Mouse (Mus musculus) adrenal gland, postnatal 4 days (tissue): ENCODE measurements around the gene Rplp2. TPM values are rescaled to one million over a fixed set of nuclear protein-coding genes. Genes with fewer than 3 reads are reported as not detected.
"Not testable (repeated sequence)": the region's sequence is repeated elsewhere in the genome, so short reads cannot be mapped to it uniquely, and the experiment has no call there.

Source experiments
- DNase-seq, 2 experiments: peaks; one replicate each; pipeline ENCODE4 v3.0.0; 2021 to 2022; ENCODE audit warnings: low spot score in 2 of 2, mixed read lengths in 2 of 2
- long read RNA-seq, 2 experiments: library from polyadenylated mRNA; stranded (forward); transcript quantifications; one replicate each; pipeline ENCODE4 v2.0.0; 2021
- total RNA-seq, 2 experiments: library from RNA; stranded (reverse); gene quantifications; 2 replicates each; pipeline ENCODE4 v1.2.3; 2021

The Rplp2 gene
- total RNA-seq, result 1,000 to 10,000 TPM; 1,329 to 1,362 TPM
- long read RNA-seq, experiment 1, transcript Rplp2-202 (4 exons, 449 nt), result minor isoform, 12 of 307 reads
- long read RNA-seq, experiment 1, transcript Rplp2-201 (5 exons, 964 nt), result major isoform, 269 of 307 reads
- long read RNA-seq, experiment 1, partial matches to known transcripts, result 3 of 307 reads
- long read RNA-seq, experiment 1, other reads (novel, unspliced or antisense), result 18 of 307 reads
- long read RNA-seq, experiment 2, transcript Rplp2-204 (2 exons, 399 nt), result minor isoform, 8 of 328 reads
- long read RNA-seq, experiment 2, transcript Rplp2-201 (5 exons, 964 nt), result major isoform, 288 of 328 reads
- long read RNA-seq, experiment 2, transcript Rplp2-202 (4 exons, 449 nt), result minor isoform, 6 of 328 reads
- long read RNA-seq, experiment 2, partial matches to known transcripts, result 8 of 328 reads
- long read RNA-seq, experiment 2, other reads (novel, unspliced or antisense), result 17 of 328 reads

GRCm38 (mm10) chr7:141447110-141447991, at the start of gene Rplp2:
TSS of gene Rplp2 (plus strand) at chr7:141447370.
- DNase-seq, result peak; percentile 89

DNA sequence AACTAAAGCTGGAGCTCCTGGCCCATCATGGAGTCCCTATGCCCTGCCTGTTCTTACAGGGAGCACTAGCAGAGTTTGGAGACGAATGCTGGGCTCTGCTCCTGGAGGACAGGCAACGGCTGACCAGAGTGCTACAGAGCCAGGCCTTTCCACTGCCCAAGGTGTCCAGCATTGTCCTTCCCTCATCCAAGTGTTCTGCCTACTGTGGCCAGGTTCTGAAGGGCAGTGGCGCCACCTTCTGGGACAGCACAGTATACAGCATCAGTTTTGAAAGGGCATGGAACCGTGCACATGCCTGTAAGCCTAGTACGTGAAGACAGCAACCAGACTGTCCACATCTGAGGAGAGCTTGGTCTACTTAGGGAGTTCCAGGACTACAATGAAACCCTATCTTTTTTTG, 43.9 kb upstream of the Rplp2 start:
- peak in 1 of 2 experiments; percentile 49 for DNase-seq

DNA sequence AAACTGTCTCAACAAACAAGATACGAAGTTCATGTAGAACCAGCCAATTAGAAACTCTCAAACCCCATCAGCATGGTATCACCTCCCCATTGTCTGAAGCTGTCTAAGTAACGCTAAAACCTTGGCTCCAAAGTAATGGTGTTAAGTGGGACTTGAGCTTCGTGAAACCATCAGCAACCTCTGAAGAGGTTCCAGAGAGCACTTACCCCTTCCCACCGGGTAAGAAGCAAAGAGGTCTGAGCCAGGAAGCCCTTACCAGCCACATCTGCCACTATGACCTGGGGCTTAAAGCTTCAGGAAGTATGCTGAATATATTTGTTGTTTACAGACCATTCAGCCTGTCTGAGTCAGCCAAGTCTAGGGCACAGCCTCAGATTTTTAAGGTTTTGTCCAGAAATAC, 41.7 kb upstream of the Rplp2 start:
- DNase-seq, result no peak

DNA sequence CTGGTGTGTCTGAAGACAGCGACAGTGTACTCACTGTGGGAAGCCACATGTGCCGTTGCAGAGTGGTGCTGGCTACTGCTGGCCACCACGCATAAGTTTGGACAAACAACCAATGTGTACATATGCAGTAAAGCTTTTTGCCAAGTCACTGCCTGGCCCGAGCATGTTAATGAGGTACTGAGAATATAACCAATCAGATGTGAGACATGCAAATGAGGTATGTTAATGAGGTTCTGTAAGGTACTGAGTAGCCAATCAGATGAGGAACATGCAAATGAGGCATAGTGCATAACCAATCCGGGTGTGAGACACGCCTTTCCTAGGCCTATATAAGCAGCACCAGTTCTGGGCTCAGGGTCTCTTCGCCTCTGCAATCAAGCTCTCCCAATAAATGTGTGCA, 39.5 kb upstream of the Rplp2 start:
- DNase-seq, result not testable (repeated sequence)

GRCm38 (mm10) chr7:141408833-141409232, 38.3 kb upstream of the Rplp2 start:
- DNase-seq, result peak; percentile 68 to 77

- no peak for DNase-seq
These were observed 36.5 kb upstream of the Rplp2 start for GRCm38 (mm10) chr7:141410631-141411030.

- no peak for DNase-seq
These were observed 35.5 kb upstream of the Rplp2 start for GRCm38 (mm10) chr7:141411667-141412066.

GRCm38 (mm10) chr7:141413331-141413730, 33.8 kb upstream of the Rplp2 start:
- no peak for DNase-seq

- peak; percentile 99 to 100 for DNase-seq
These were observed 33.2 kb upstream of the Rplp2 start, which contains the start of gene Gatd1 for GRCm38 (mm10) chr7:141413809-141414584. TSS of gene Gatd1 (minus strand) at chr7:141414136.

DNA sequence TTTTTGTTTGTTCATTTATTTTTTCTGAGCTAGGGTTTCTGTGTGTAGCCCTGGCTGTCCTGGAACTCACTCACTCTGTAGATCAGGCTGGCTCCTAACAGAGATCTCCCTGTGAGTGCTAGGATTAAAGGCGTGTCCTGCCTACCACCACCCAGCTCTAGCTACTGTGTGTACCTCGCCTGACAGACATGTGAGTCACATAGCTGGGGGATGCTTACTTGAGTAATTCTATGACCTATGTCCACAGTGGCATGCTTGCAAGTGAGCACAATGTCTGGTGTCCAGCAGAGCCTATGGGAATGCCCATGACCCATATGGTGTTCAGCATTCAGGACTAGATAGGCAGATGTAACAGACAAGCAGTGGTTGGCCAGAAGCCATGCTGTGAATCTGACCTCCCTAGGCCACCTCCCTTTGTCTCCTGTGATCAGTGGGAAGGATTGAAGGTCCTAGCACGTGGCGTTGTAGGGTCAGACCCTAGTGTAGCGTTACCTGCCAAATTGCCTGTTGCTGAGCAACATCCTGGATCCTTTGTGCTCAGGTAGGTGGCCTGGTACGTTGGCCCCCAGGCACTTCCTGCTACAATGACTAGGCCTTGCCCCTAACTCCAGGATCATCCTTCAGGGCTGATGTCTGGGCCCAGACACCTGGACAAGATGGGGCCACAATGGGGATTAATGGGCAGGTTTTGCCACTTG, 30.9 kb upstream of the Rplp2 start:
- no peak for DNase-seq

GRCm38 (mm10) chr7:141417731-141418681, 29.2 kb upstream of the Rplp2 start:
- DNase-seq, result no peak

GRCm38 (mm10) chr7:141418970-141419369, 28.2 kb upstream of the Rplp2 start:
- no peak for DNase-seq

GRCm38 (mm10) chr7:141420030-141420702, 27.0 kb upstream of the Rplp2 start:
- DNase-seq, result no peak

DNA sequence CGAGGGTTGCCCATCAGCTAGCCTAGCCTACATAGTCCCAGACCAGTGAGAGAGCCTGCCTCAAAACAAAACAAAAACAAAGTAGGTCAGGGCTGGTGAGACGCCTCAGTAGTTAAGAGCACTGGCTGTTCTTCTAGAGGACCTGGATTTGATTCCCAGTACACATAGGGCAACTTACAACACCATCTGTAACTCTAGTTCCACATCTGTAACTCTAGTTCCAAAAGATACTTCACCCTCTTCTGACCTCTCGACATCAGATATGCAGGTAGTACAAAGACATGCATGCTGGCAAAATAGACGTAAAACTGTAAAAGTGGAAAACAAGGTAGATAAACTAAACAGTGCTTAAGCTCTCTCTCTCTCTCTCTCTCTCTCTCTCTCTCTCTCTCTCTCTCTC, 23.4 kb upstream of the Rplp2 start:
- DNase-seq, result no peak

GRCm38 (mm10) chr7:141426948-141427730, 20.0 kb upstream of the Rplp2 start:
- no peak for DNase-seq

- no peak for DNase-seq
These were observed 18.5 kb upstream of the Rplp2 start for GRCm38 (mm10) chr7:141428701-141429100.

DNA sequence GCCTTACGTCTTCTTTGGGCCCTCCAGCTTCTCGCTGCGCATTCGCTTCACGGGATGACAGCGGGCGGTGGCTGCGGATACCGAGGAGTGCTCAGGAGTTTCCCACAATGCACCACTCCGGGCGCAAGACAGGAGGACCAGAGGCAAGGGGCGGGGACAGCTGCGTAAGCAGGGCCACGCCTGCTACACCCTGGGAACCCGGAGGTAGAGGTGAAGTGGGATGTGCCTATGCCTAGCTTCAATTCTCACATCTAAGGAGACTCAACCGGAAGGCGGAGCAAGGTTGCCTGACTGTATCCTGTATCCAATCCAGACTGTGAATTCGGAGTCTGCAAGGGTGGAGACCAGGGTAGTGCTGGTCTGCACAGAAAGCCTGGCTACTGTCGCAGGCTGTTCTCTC, 17.9 kb upstream of the Rplp2 start, which contains the start of gene Cend1:
Cend1 (minus strand) TSS at position 182 of the 400 bp plus-strand sequence.
- DNase-seq, result no peak
